Mouse (Mus musculus) erythroblast, embryonic 14.5 days (primary cell): ENCODE results near the gene Ecd.

Source experiments
- GATA1 ChIP-seq: IDR thresholded peaks from 2 replicates; pipeline ENCODE4 v1.6.1; 2012; ENCODE audit warnings: low read length, inconsistent platforms, mixed read lengths
- TAL1 ChIP-seq: IDR thresholded peaks from 3 replicates; pipeline ENCODE4 v1.6.1; 2012; ENCODE audit warnings: low read length, inconsistent platforms, mixed read lengths

DNA sequence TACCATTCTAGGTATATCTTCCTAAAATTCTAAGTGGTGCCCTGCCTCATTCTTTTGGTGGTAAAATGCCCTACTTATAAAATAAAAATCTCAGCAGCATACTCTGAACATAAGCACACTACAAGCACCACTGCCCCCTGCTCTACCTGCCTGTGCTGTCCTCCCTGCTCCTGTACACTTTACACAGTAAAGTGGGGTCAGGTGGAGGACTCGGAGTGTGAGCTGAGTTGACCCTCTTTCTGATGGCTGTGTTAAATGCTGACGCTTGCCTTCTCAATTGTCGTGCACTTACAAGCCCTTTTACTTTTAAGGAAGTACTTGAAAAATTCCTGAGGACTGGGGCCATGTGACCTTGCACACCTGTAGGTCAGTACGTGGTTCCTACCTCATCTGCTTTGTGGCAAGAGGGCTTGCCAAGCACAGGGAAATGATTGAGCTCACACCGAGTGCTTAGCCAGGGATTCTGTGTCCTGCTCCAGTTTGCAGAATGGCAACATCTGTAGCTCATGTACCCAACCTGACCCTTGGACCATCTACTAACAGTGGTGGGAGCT lies 31.2 kb upstream of the Ecd start:
- TF ChIP-seq GATA1 (no peak), TAL1 (no peak)
